Mouse (Mus musculus): Measurements from ENCODE around the gene Irak1. TPM values are rescaled to one million over a fixed set of nuclear protein-coding genes. Genes with fewer than 3 reads are reported as not detected.

The Irak1 gene
- total and polyA plus RNA-seq, 2 experiments from 2014 or later = 35.3 to 94.8 TPM

DNA sequence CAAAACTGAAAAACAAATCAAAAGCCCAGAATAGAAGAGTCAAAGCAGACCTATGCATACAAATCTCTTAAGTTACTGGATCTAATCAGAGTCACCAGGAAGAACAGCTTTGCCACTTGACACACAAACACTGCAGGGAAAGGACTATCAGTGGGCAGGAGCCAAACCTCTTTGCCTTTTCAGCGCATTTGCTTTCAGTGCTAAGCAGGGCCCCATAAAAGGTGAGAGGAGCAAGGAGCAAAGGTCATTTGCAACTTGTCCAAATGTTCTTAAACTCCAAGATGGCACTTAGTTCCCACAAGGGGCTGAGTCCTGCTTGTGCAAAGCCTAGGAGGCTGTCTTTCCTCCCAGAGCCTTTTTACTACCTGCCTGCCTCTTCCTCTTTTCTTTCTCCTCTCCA, 6.3 kb upstream of the Irak1 start:
- Histone ChIP-seq H3K4me1 (ENCODE audit: control insufficient read depth, insufficient read depth) (peaks cover 3% of the 10 kb centered on the region; the same call in 1 of the 2 replicates), H3K4me2 (ENCODE audit: low read depth, low read length) (no peak overlapping the region), H3K27me3 (ENCODE audit: control insufficient read depth, insufficient read depth, low read length) (no peaks in the 10 kb centered on the region), H3K27ac (ENCODE audit: low read depth) (peak overlapping the region; percentile 55; the same call in 1 of the 2 replicates), H3K9ac (replicated peaks; ENCODE audit: low read depth, low read length) (no peak overlapping the region), H3K36me3 (replicated peaks; ENCODE audit: control insufficient read depth, insufficient read depth, low read length) (peaks cover 5% of the 10 kb centered on the region; the same call in 1 of the 2 replicates), H3K4me3 (ENCODE audit: low read depth, low read length) (no peak overlapping the region), H3K9me3 (replicated peaks; ENCODE audit: control insufficient read depth, low read length) (no peaks in the 10 kb centered on the region)
- DNase-seq (ENCODE audit: low spot score) = no peak
- no peak for TF ChIP-seq EP300 (IDR thresholded peaks at IDR 0.05; ENCODE audit: low read depth)
- no peak for TF ChIP-seq CTCF (IDR thresholded peaks at IDR 0.05; ENCODE audit: low read depth)
- whole genome bisulfite sequencing = 47% methylated on average over 1 of the region's 1 CpGs
- ATAC-seq (ENCODE audit: insufficient read depth, low read depth) = no peak

DNA sequence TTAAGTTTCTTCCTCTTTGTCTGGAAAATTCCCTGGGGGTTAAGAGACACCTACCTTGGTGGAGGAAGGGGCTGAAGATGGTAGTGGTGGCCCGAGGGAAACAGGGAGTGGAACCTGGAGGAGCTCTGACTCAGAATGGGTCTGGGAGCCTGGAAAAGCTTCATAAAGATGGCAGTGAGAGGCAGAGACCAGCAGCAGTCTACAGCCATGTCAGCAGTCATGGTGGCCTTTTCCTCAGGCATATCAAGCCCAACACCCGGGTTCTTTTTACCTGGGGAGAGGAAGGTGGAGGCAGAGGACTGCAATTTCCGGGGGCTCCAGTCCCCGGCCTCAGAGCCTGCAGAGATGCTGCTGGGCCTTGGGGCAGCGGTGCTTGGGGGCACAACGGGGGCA, 927 bp downstream of the Irak1 start:
- Histone ChIP-seq H3K4me1 (ENCODE audit: control insufficient read depth, insufficient read depth) (no peaks in the 10 kb centered on the region), H3K4me3 (ENCODE audit: low read depth, low read length) (peak overlapping the region; percentile 69), H3K9me3 (replicated peaks; ENCODE audit: control insufficient read depth, low read length) (no peaks in the 10 kb centered on the region), H3K9ac (replicated peaks; ENCODE audit: low read depth, low read length) (peak overlapping the region; percentile 88), H3K27me3 (ENCODE audit: control insufficient read depth, insufficient read depth, low read length) (no peaks in the 10 kb centered on the region), H3K36me3 (replicated peaks; ENCODE audit: control insufficient read depth, insufficient read depth, low read length) (peaks cover 15% of the 10 kb centered on the region), H3K4me2 (ENCODE audit: low read depth, low read length) (peak overlapping the region; percentile 81), H3K27ac (ENCODE audit: low read depth) (no peak overlapping the region)
- ATAC-seq (ENCODE audit: insufficient read depth, low read depth) (no peak), DNase-seq (ENCODE audit: low spot score) (no peak)
- 19% methylated on average over 5 of the region's 6 CpGs for WGBS
- no peak for TF ChIP-seq CTCF (IDR thresholded peaks at IDR 0.05; ENCODE audit: low read depth)
- TF ChIP-seq EP300 (IDR thresholded peaks at IDR 0.05; ENCODE audit: low read depth) = no peak

- no peak overlapping the region for H3K4me2 ChIP-seq (ENCODE audit: low read depth, low read length)
- H3K9ac ChIP-seq (replicated peaks; ENCODE audit: low read depth, low read length) = no peak overlapping the region
- H3K36me3 ChIP-seq (replicated peaks; ENCODE audit: control insufficient read depth, insufficient read depth, low read length) = peaks cover 17% of the 10 kb centered on the region
- H3K9me3 ChIP-seq (replicated peaks; ENCODE audit: control insufficient read depth, low read length) = no peaks in the 10 kb centered on the region
- H3K27ac ChIP-seq (ENCODE audit: low read depth) = no peak overlapping the region
- DNase-seq (ENCODE audit: low spot score) = no peak
- 78% methylated on average over 1 of the region's 1 CpGs for WGBS
- H3K27me3 ChIP-seq (ENCODE audit: control insufficient read depth, insufficient read depth, low read length) = no peaks in the 10 kb centered on the region
- no peaks in the 10 kb centered on the region for H3K4me1 ChIP-seq (ENCODE audit: control insufficient read depth, insufficient read depth)
- ATAC-seq (ENCODE audit: insufficient read depth, low read depth) = no peak
- H3K4me3 ChIP-seq (ENCODE audit: low read depth, low read length) = no peak overlapping the region
- TF ChIP-seq EP300 (IDR thresholded peaks at IDR 0.05; ENCODE audit: low read depth) (no peak), CTCF (IDR thresholded peaks at IDR 0.05; ENCODE audit: low read depth) (no peak)
These were observed 9.1 kb downstream of the Irak1 start for GRCm38 (mm10) chrX:74014597-74014996.

DNA sequence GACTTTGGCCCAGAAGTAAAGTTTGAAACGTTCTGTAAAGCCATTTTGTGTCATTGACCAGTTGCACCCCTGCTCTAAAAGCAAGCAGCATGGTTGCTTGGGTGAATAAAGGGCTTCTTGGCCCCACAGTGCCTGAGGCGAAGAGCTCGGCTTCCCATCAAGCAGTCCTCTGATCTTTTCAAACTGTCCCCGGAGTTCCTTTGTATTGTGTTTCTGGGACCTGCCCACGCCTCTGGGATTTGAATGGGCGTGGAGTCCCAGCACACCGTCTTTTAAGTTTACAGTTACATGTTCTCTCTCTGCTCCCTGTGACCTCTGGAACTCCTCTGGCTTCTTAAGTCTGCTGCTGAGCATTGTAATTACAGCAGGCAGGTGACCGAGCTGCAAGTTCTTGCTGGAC, 15.7 kb downstream of the Irak1 start:
- Histone ChIP-seq H3K36me3 (replicated peaks; ENCODE audit: control insufficient read depth, insufficient read depth, low read length) (no peaks in the 10 kb centered on the region), H3K9me3 (replicated peaks; ENCODE audit: control insufficient read depth, low read length) (no peaks in the 10 kb centered on the region), H3K27ac (ENCODE audit: low read depth) (no peak overlapping the region), H3K4me1 (ENCODE audit: control insufficient read depth, insufficient read depth) (no peaks in the 10 kb centered on the region), H3K9ac (replicated peaks; ENCODE audit: low read depth, low read length) (no peak overlapping the region), H3K4me3 (ENCODE audit: low read depth, low read length) (no peak overlapping the region), H3K27me3 (ENCODE audit: control insufficient read depth, insufficient read depth, low read length) (no peaks in the 10 kb centered on the region), H3K4me2 (ENCODE audit: low read depth, low read length) (no peak overlapping the region)
- DNase-seq (ENCODE audit: low spot score) = no peak
- ATAC-seq (ENCODE audit: insufficient read depth, low read depth) = no peak
- no peak for TF ChIP-seq CTCF (IDR thresholded peaks at IDR 0.05; ENCODE audit: low read depth)
- 64% methylated on average over 8 of the region's 8 CpGs for WGBS

- Histone ChIP-seq H3K4me3 (ENCODE audit: low read depth, low read length) (no peak overlapping the region), H3K27me3 (ENCODE audit: control insufficient read depth, insufficient read depth, low read length) (no peaks in the 10 kb centered on the region), H3K9me3 (replicated peaks; ENCODE audit: control insufficient read depth, low read length) (no peaks in the 10 kb centered on the region), H3K4me2 (ENCODE audit: low read depth, low read length) (no peak overlapping the region), H3K27ac (ENCODE audit: low read depth) (no peak overlapping the region), H3K9ac (replicated peaks; ENCODE audit: low read depth, low read length) (no peak overlapping the region), H3K4me1 (ENCODE audit: control insufficient read depth, insufficient read depth) (no peaks in the 10 kb centered on the region), H3K36me3 (replicated peaks; ENCODE audit: control insufficient read depth, insufficient read depth, low read length) (no peaks in the 10 kb centered on the region)
- WGBS = 71% methylated on average over 21 of the region's 21 CpGs
- no peak for TF ChIP-seq EP300 (IDR thresholded peaks at IDR 0.05; ENCODE audit: low read depth)
- no peak for TF ChIP-seq CTCF (IDR thresholded peaks at IDR 0.05; ENCODE audit: low read depth)
- DNase-seq (ENCODE audit: low spot score) (no peak), ATAC-seq (ENCODE audit: insufficient read depth, low read depth) (no peak)
These were observed 17.3 kb downstream of the Irak1 start for GRCm38 (mm10) chrX:74006401-74006800.

DNA sequence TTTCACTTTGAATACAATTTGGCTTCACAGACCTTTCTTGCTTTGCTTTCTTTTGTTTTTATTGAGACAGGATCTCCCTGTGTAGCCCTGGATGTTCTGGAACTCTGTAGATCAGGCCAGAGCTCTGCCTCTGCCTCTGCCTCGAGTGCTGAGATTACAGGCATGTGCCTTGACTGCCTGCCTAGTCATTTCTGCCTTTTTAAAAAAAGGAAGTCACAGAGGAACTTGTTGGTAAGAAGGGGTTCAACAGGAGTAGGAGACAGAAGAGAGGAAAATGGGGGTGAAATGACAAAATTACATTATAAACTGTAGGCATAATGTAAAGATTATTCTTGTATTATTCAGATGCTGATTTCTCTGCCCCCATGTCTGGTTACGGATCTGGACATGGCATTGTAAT, 20.1 kb downstream of the Irak1 start:
- Histone ChIP-seq H3K4me2 (ENCODE audit: low read depth, low read length) (no peak overlapping the region), H3K27ac (ENCODE audit: low read depth) (no peak overlapping the region), H3K9me3 (replicated peaks; ENCODE audit: control insufficient read depth, low read length) (no peaks in the 10 kb centered on the region), H3K36me3 (replicated peaks; ENCODE audit: control insufficient read depth, insufficient read depth, low read length) (no peaks in the 10 kb centered on the region), H3K4me1 (ENCODE audit: control insufficient read depth, insufficient read depth) (no peaks in the 10 kb centered on the region), H3K4me3 (ENCODE audit: low read depth, low read length) (no peak overlapping the region), H3K27me3 (ENCODE audit: control insufficient read depth, insufficient read depth, low read length) (no peaks in the 10 kb centered on the region), H3K9ac (replicated peaks; ENCODE audit: low read depth, low read length) (no peak overlapping the region)
- 60% methylated on average over 2 of the region's 2 CpGs for WGBS
- no peak for DNase-seq (ENCODE audit: low spot score)
- no peak for ATAC-seq (ENCODE audit: insufficient read depth, low read depth)
- TF ChIP-seq EP300 (IDR thresholded peaks at IDR 0.05; ENCODE audit: low read depth) (no peak), CTCF (IDR thresholded peaks at IDR 0.05; ENCODE audit: low read depth) (no peak)

Data from heart, postnatal 0 days (tissue).